Mouse (Mus musculus) liver, adult 2 months (tissue): ENCODE measurements at regions not wholly inside any gene's neighbourhood (a gene's known extent, or its start where the extent isn't known, plus 50 kb on each side); places are given as distances from the start of the nearest gene placed in this dataset.

Source experiments
- DNase-seq: peaks from one replicate; pipeline ENCODE4 v3.0.0-alpha.2; 2011; ENCODE audit warnings: low read depth, low spot score; ENCODE audit errors: extremely low read depth
- H3K27ac ChIP-seq: fragments of 200-500 bp; replicated peaks from 2 replicates; pipeline ENCODE4 v1.5.1; 2012; ENCODE audit warnings: low read depth, mild to moderate bottlenecking, control low read depth, inconsistent platforms, low read length; ENCODE audit not compliant: insufficient read depth
- H3K27me3 ChIP-seq: fragments of 200-500 bp; 2 replicates; pipeline ENCODE4 v1.6.1; 2012; ENCODE audit warnings: mild to moderate bottlenecking, moderate library complexity, low read length, inconsistent platforms; ENCODE audit not compliant: control insufficient read depth, insufficient read depth
- H3K36me3 ChIP-seq: fragments of 200-500 bp; 2 replicates; pipeline ENCODE4 v1.6.1; 2012; ENCODE audit warnings: low read length, inconsistent platforms; ENCODE audit not compliant: control insufficient read depth, insufficient read depth
- H3K4me1 ChIP-seq: fragments of 200-500 bp; 2 replicates; pipeline ENCODE4 v1.6.1; 2011; ENCODE audit warnings: low read length; ENCODE audit not compliant: control insufficient read depth, insufficient read depth
- H3K4me3 ChIP-seq: fragments of 200-500 bp; 2 replicates; pipeline ENCODE4 v1.5.1; 2011; ENCODE audit warnings: low read depth, mild to moderate bottlenecking, control low read depth, low read length, moderate library complexity; ENCODE audit not compliant: insufficient read depth
- H3K79me2 ChIP-seq: fragments of 200-500 bp; 2 replicates; pipeline ENCODE4 v1.6.1; 2012; ENCODE audit warnings: inconsistent platforms, mild to moderate bottlenecking, low read length, moderate library complexity; ENCODE audit not compliant: control insufficient read depth, insufficient read depth
- H3K9ac ChIP-seq: fragments of 200-500 bp; 2 replicates; pipeline ENCODE4 v1.6.1; 2012; ENCODE audit warnings: low read depth, mild to moderate bottlenecking, control low read depth, inconsistent platforms, low read length
- CTCF ChIP-seq: fragments of 200-500 bp; IDR thresholded peaks from 2 replicates; pipeline ENCODE4 v1.5.1; 2011; ENCODE audit warnings: low read depth, low read length, control low read depth
- POLR2A ChIP-seq: fragments of 200-500 bp; IDR thresholded peaks from 2 replicates; pipeline ENCODE4 v1.6.1; 2011; ENCODE audit warnings: low read length, control low read depth; ENCODE audit not compliant: insufficient read depth; ENCODE audit errors: extremely low read depth
- WGBS: fragments of 180-500 bp; shearing (Covaris S2); methylation state at CpG from one replicate; pipeline ENCODE4 v1.1.7; 2018; 5-methylcytosine and 5-hydroxymethylcytosine counted together

GRCm38 (mm10) chr3:49648040-49648894 is 108.9 kb downstream of the Pcdh18 start:
- Histone ChIP-seq H3K4me1 (no peaks in the 10 kb centered on the region), H3K27ac (no peak overlapping the region), H3K79me2 (no peaks in the 10 kb centered on the region), H3K36me3 (no peaks in the 10 kb centered on the region), H3K9ac (no peak overlapping the region), H3K4me3 (no peak overlapping the region), H3K27me3 (no peaks in the 10 kb centered on the region)
- 69% methylated on average over 5 of the region's 5 CpGs for WGBS
- no peak for TF ChIP-seq POLR2A
- no peak for TF ChIP-seq CTCF
- no peak for DNase-seq

- TF ChIP-seq CTCF (no peak), POLR2A (no peak)
- no peak overlapping the region for H3K4me3 ChIP-seq
- no peaks in the 10 kb centered on the region for H3K36me3 ChIP-seq
- H3K9ac ChIP-seq = no peak overlapping the region
- H3K4me1 ChIP-seq = no peaks in the 10 kb centered on the region
- DNase-seq = peak; percentile 25
- H3K79me2 ChIP-seq = no peaks in the 10 kb centered on the region
- 78% methylated on average over 4 of the region's 4 CpGs for WGBS
- H3K27ac ChIP-seq = no peak overlapping the region
- no peaks in the 10 kb centered on the region for H3K27me3 ChIP-seq
Measured at GRCm38 (mm10) chr3:49644993-49645392, 112.1 kb downstream of the Pcdh18 start.

GRCm38 (mm10) chr3:49643871-49644270 is 113.3 kb downstream of the Pcdh18 start:
- no peaks in the 10 kb centered on the region for H3K79me2 ChIP-seq
- H3K4me3 ChIP-seq = no peak overlapping the region
- no peak for TF ChIP-seq CTCF
- no peak for TF ChIP-seq POLR2A
- WGBS = 86% methylated on average over 8 of the region's 8 CpGs
- no peaks in the 10 kb centered on the region for H3K36me3 ChIP-seq
- no peaks in the 10 kb centered on the region for H3K4me1 ChIP-seq
- no peak overlapping the region for H3K9ac ChIP-seq
- H3K27me3 ChIP-seq = no peaks in the 10 kb centered on the region
- no peak for DNase-seq
- H3K27ac ChIP-seq = no peak overlapping the region

- Histone ChIP-seq H3K27me3 (no peaks in the 10 kb centered on the region), H3K4me1 (no peaks in the 10 kb centered on the region)
- 67% methylated on average over 4 of the region's 4 CpGs for WGBS
Measured at GRCm38 (mm10) chr3:49641966-49642758, 115.0 kb downstream of the Pcdh18 start.

GRCm38 (mm10) chr3:49641411-49641810 is 115.7 kb downstream of the Pcdh18 start:
- TF ChIP-seq CTCF (no peak), POLR2A (no peak)
- H3K79me2 ChIP-seq = no peaks in the 10 kb centered on the region
- DNase-seq = peak; percentile 25
- no peaks in the 10 kb centered on the region for H3K27me3 ChIP-seq
- no peak overlapping the region for H3K9ac ChIP-seq
- no peak overlapping the region for H3K4me3 ChIP-seq
- H3K36me3 ChIP-seq = no peaks in the 10 kb centered on the region
- no peak overlapping the region for H3K27ac ChIP-seq
- WGBS = 85% methylated on average over 1 of the region's 1 CpGs
- H3K4me1 ChIP-seq = no peaks in the 10 kb centered on the region

More at GRCm38 (mm10) chr3:49641966-49642758, 115.0 kb downstream of the Pcdh18 start:
- Histone ChIP-seq H3K79me2 (no peaks in the 10 kb centered on the region), H3K4me3 (no peak overlapping the region), H3K36me3 (no peaks in the 10 kb centered on the region), H3K9ac (no peak overlapping the region), H3K27ac (no peak overlapping the region)
- no peak for TF ChIP-seq CTCF
- no peak for TF ChIP-seq POLR2A
- DNase-seq = peak; percentile 51

GRCm38 (mm10) chr3:49638601-49639000 is 118.5 kb downstream of the Pcdh18 start:
- TF ChIP-seq POLR2A (no peak), CTCF (no peak)
- H3K4me3 ChIP-seq = no peak overlapping the region
- H3K27ac ChIP-seq = no peak overlapping the region
- DNase-seq = no peak
- no peaks in the 10 kb centered on the region for H3K27me3 ChIP-seq
- H3K36me3 ChIP-seq = no peaks in the 10 kb centered on the region
- H3K79me2 ChIP-seq = no peaks in the 10 kb centered on the region
- no peaks in the 10 kb centered on the region for H3K4me1 ChIP-seq
- 69% methylated on average over 2 of the region's 2 CpGs for WGBS
- H3K9ac ChIP-seq = no peak overlapping the region
